Mouse (Mus musculus) hindbrain, embryonic 16.5 days (tissue): ENCODE results near the gene Psmd3. TPM values are rescaled to one million over a fixed set of nuclear protein-coding genes. Genes with fewer than 3 reads are reported as not detected.
A peak's percentile ranks its signal among the peaks of the same experiment; 100 is the strongest.
"Not testable (repeated sequence)": the region's sequence is repeated elsewhere in the genome, so short reads cannot be mapped to it uniquely, and the experiment has no call there.

Experiments used
- ATAC-seq: fragments of 200-750 bp; cut with Nextera tagmentation; 2 replicates; pipeline ENCODE4 v1.8.0; 2017; ENCODE audit warnings: moderate TSS enrichment, moderate library complexity
- H3K27ac ChIP-seq: fragments of 300-500 bp; sonication (generic); 2 replicates; pipeline ENCODE4 v1.5.1; 2014; ENCODE audit warnings: low read depth, mild to moderate bottlenecking, control low read depth, low read length, moderate library complexity
- H3K27me3 ChIP-seq: fragments of 300-500 bp; sonication (generic); replicated peaks from 2 replicates; pipeline ENCODE4 v1.6.1; 2014; ENCODE audit warnings: low read length; ENCODE audit not compliant: control insufficient read depth, insufficient read depth
- H3K36me3 ChIP-seq: fragments of 300-500 bp; sonication (generic); 2 replicates; pipeline ENCODE4 v1.6.1; 2014; ENCODE audit warnings: mild to moderate bottlenecking, low read length, moderate library complexity, mixed read lengths; ENCODE audit not compliant: control insufficient read depth, insufficient read depth
- H3K4me1 ChIP-seq: fragments of 300-500 bp; sonication (generic); 2 replicates; pipeline ENCODE4 v1.6.1; 2014; ENCODE audit warnings: low read depth, low read length; ENCODE audit not compliant: control insufficient read depth, insufficient read depth
- H3K4me2 ChIP-seq: fragments of 300-500 bp; sonication (generic); 2 replicates; pipeline ENCODE4 v1.6.1; 2014; ENCODE audit warnings: mild to moderate bottlenecking, low read length, control low read depth, moderate library complexity
- H3K4me3 ChIP-seq: fragments of 300-500 bp; sonication (generic); 2 replicates; pipeline ENCODE4 v1.5.1; 2014; ENCODE audit warnings: mild to moderate bottlenecking, low read length, control low read depth, moderate library complexity
- H3K9ac ChIP-seq: fragments of 300-500 bp; sonication (generic); 2 replicates; pipeline ENCODE4 v1.6.1; 2014; ENCODE audit warnings: low read depth, mild to moderate bottlenecking, control low read depth, low read length, moderate library complexity
- H3K9me3 ChIP-seq: fragments of 300-500 bp; sonication (generic); 2 replicates; pipeline ENCODE4 v1.6.1; 2014; ENCODE audit warnings: mild to moderate bottlenecking, low read length, moderate library complexity; ENCODE audit not compliant: control insufficient read depth
- WGBS: fragments of 180-500 bp; shearing (Covaris S2); extraction: QIAGEN DNeasy Blood & Tissue Kit; methylation state at CpG from one replicate; pipeline ENCODE4 v1.1.7; 2014; 5-methylcytosine and 5-hydroxymethylcytosine counted together
- polyA plus RNA-seq: library from polyadenylated mRNA; unstranded; fragments of >200 nt; fragmentation: Nextera tagmentation; extraction: Ambion mirVana; gene quantifications from 2 replicates; pipeline ENCODE4 v1.2.1, GENCODE M21; 2015

The Psmd3 gene
- polyA plus RNA-seq, 1 experiment from 2014 or later = 189 TPM

DNA sequence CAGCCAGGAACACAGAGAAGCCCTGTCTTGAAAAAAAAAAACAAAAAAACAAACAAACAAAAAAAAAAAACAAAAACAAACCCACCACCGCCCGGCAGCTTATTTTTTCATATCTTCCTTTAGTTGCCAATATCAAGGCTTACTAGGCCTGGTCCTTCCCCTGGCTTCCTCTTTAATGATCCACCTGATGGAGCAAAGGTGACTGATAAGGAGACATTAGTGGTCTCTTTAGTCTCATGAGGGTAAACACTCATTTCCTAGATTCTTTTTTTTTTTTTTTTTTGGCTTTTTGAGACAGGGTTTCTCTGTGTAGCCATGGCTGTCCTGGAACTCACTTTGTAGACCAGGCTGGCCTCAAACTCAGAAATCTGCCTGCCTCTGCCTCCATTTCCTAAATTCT, 54.9 kb downstream of the Psmd3 start:
- not testable (repeated sequence) for H3K27ac ChIP-seq, H3K4me3 ChIP-seq, H3K4me2 ChIP-seq, ATAC-seq, H3K27me3 ChIP-seq, H3K9ac ChIP-seq, H3K9me3 ChIP-seq, H3K36me3 ChIP-seq
- peaks cover 18% of the 10 kb centered on the region for H3K4me1 ChIP-seq
- 100% methylated on average over 2 of the region's 2 CpGs for WGBS

DNA sequence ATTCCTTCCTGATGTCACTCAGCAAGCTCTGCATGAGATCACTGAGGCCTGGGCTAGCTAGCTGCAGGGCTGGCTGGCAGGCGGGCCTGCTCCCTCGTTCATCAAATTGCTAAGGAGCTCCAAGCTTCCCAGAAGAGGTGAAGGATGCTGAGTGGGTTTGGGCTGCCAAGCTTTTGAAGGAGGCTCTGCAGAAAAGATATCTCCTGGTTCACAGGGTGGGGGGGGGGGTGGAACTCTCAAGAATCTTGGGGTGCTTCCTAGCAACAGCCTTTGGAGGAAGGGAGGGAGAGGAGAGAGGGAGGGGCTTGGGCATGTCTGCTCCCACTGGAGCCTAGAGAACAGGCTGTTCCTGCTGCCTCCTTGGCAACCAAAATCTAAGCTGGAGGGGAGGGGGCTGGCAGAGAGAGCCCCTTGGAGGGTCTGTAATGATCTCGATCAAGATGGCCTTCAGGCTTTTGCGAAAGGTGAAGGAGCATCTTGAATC, 56.1 kb downstream of the Psmd3 start:
- H3K27ac ChIP-seq = peak overlapping the region; percentile 71
- peak overlapping the region; percentile 24; the same call in 1 of the 2 replicates for H3K9ac ChIP-seq
- H3K4me3 ChIP-seq = no peak overlapping the region
- no peaks in the 10 kb centered on the region for H3K36me3 ChIP-seq
- no peaks in the 10 kb centered on the region for H3K27me3 ChIP-seq
- H3K9me3 ChIP-seq = 0 out of 2 replicates have a peak, but pooled peaks cover 2% of the 10 kb centered on the region
- H3K4me1 ChIP-seq = peaks cover 18% of the 10 kb centered on the region
- 22% methylated on average over 4 of the region's 4 CpGs for WGBS
- ATAC-seq = 0 out of 2 replicates have a peak, but pooled peaks have one; percentile 10
- H3K4me2 ChIP-seq = peak overlapping the region; percentile 2; the same call in 1 of the 2 replicates

DNA sequence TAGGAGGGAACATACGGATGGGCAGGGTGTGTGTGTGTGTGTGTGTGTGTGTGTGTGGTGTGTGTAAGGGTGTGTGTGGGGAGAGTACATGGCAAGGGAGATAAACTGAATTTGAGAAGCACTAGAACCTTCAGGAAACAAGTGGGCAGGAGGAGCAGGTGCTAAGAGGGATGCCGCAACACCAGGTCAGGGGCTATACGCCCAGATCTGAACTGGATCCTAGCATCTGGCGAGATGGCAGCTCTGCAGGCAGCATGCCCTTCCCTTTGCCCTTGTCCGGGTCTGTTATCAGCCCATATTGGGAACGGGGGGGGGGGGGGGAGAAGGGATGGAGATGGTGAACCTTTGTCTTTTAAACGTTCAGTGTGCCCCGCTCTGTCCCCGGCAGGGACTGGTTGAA, 56.6 kb downstream of the Psmd3 start:
- peak overlapping the region; percentile 2; the same call in 1 of the 2 replicates for H3K4me2 ChIP-seq
- peaks cover 22% of the 10 kb centered on the region for H3K4me1 ChIP-seq
- ATAC-seq = no peak
- H3K9ac ChIP-seq = peak overlapping the region; percentile 24; the same call in 1 of the 2 replicates
- no peaks in the 10 kb centered on the region for H3K27me3 ChIP-seq
- H3K36me3 ChIP-seq = no peaks in the 10 kb centered on the region
- peak overlapping the region; percentile 71 for H3K27ac ChIP-seq
- H3K4me3 ChIP-seq = no peak overlapping the region
- WGBS = 57% methylated on average over 7 of the region's 9 CpGs
- H3K9me3 ChIP-seq = 0 out of 2 replicates have a peak, but pooled peaks cover 2% of the 10 kb centered on the region

DNA sequence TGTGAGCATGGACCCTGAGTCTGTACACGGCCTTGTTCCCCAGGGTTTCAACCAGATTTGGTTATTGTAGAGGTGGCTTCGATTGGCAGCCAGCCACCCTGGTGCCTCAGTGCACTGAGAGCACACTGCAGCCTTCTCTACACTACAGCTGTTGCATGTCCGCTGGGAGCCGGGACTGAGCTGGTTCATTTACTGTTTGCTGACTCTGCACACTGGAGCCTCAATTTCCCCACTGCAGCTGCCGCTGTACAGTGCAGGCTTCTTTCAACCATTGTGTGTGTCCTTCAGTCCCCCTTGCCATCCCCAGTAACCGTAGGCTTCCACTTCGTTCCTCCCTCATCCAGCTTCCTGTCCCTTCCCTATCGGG, 57.7 kb downstream of the Psmd3 start:
- Histone ChIP-seq H3K36me3 (no peaks in the 10 kb centered on the region), H3K4me3 (peak overlapping the region; percentile 85), H3K27ac (peak overlapping the region; percentile 100), H3K9ac (peak overlapping the region; percentile 99), H3K27me3 (no peaks in the 10 kb centered on the region), H3K4me2 (peak overlapping the region; percentile 91), H3K9me3 (no peaks in the 10 kb centered on the region), H3K4me1 (peaks cover 33% of the 10 kb centered on the region)
- ATAC-seq = peak; percentile 25; the same call in 1 of the 2 replicates
- WGBS = 3% methylated on average over 8 of the region's 8 CpGs

DNA sequence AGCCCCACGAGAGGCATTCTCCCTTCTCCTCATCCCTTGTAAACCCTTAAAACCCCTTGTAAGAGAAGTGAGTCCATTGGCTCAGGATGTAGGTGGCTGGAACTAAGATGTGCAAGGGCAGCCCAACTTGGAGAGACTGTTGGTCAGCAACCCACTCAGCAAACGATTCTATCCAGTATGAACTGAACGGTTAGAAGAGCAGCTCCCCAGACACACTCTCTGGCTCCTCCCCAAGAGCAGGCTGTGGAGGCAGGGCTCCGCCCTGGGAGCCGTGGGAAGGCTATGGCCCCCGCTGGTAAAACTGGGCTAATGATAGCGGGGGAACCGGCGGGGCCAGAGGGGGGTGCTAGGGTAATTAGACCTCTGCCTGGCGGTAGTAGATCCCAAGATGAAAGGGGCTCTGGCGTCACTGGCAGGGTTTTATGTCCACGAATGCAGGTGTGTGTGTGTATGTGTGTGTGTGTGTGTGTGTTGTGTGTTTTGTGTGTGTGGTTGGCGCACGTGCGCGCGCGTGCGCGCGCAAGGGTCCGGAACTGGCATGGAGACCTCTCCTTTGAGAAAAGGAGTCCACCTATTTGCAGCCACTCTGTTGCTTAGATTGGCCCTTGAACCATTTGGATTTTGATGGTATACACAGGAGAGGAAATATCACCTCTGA, 58.2 kb downstream of the Psmd3 start, which contains the start of gene Thra:
Gene Thra (plus strand): TSS at position 246 of the 658 bp plus-strand sequence.
- ATAC-seq = peak; percentile 51
- Histone ChIP-seq H3K4me1 (peaks cover 38% of the 10 kb centered on the region), H3K36me3 (no peaks in the 10 kb centered on the region), H3K27me3 (no peaks in the 10 kb centered on the region), H3K9me3 (no peaks in the 10 kb centered on the region), H3K9ac (peak within 1 kb of the TSS; percentile 99), H3K4me2 (peak within 1 kb of the TSS; percentile 91), H3K4me3 (peak within 1 kb of the TSS; percentile 85), H3K27ac (peak within 1 kb of the TSS; percentile 100)
- WGBS = 0% methylated on average over 22 of the region's 22 CpGs

DNA sequence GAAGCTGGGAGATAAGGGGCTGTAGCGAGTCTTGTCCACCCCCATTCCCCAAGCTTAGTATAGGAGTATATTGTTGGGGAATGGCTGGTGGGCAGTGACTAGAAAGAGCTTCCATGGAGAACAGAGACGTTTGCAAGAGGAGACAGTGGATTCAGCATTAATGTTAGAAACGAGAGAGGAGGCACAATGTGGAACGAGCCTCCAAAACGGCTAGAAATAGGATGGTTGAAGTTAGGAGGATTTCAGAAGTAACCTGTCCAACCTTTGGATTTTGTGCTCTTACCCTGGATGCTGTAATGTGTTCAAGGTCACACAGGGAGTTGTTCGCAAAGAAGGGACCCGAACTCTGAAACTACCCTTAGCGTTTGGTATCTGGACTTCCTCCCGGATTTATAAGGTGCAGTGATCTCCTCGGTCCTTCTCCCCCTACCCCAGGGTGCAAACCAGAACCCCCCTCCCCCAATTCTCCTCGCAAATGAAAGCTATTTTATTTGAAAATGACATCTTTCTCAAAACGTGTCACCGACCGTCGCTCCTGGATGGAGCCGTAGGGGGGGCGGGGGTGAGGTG, 58.8 kb downstream of the Psmd3 start:
- Histone ChIP-seq H3K9me3 (no peaks in the 10 kb centered on the region), H3K4me2 (peak overlapping the region; percentile 91), H3K4me3 (peak overlapping the region; percentile 85), H3K4me1 (peaks cover 44% of the 10 kb centered on the region), H3K36me3 (no peaks in the 10 kb centered on the region), H3K27me3 (no peaks in the 10 kb centered on the region), H3K9ac (peak overlapping the region; percentile 99), H3K27ac (peak overlapping the region; percentile 100)
- no peak for ATAC-seq
- WGBS = under 1% methylated on average over 16 of the region's 17 CpGs

DNA sequence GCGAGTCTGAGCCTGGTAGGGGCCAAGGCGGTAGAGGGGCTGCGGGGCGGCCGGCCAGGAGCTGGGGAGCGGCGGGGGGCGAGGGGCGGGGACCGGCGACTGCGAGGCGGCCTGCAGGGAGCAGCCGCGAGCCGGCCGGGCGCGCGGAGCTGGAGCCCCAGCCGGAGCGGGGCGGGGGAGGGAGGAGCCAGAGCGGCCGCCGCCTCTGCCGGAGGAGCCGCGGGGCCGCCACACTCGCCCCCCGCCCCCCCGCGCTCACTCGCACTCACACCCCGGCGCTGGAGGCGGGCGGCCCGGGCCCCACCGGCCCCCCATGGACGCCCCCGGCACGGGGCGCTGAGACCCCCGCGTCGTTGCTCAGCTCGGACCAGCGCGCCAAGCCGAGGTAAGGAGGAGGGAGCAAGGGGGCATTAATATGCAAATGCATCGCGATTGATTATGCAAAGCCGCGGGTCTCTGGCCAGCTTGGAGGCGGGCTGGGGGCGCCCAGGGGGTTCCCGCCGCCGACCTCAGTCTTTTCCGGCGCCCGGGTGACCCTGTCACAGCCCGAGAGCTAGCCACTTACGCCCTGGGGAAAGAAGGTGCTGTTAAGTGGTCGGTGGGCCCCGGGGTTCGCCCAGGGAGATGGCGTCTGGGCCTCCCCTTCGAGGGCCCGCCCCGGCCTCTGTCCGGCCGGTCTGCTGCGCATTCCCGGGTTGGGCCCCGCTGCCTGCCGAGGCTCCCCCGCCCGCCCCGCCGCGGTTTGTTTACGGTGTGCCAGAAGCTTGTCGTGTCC, 59.5 kb downstream of the Psmd3 start:
- peak overlapping the region; percentile 85 for H3K4me3 ChIP-seq
- peak overlapping the region; percentile 99 for H3K9ac ChIP-seq
- peaks cover 50% of the 10 kb centered on the region for H3K4me1 ChIP-seq
- peak overlapping the region; percentile 91 for H3K4me2 ChIP-seq
- WGBS = under 1% methylated on average over 57 of the region's 86 CpGs
- H3K27me3 ChIP-seq = no peaks in the 10 kb centered on the region
- H3K9me3 ChIP-seq = no peaks in the 10 kb centered on the region
- ATAC-seq = peak; percentile 68
- H3K27ac ChIP-seq = peak overlapping the region; percentile 100
- no peaks in the 10 kb centered on the region for H3K36me3 ChIP-seq

DNA sequence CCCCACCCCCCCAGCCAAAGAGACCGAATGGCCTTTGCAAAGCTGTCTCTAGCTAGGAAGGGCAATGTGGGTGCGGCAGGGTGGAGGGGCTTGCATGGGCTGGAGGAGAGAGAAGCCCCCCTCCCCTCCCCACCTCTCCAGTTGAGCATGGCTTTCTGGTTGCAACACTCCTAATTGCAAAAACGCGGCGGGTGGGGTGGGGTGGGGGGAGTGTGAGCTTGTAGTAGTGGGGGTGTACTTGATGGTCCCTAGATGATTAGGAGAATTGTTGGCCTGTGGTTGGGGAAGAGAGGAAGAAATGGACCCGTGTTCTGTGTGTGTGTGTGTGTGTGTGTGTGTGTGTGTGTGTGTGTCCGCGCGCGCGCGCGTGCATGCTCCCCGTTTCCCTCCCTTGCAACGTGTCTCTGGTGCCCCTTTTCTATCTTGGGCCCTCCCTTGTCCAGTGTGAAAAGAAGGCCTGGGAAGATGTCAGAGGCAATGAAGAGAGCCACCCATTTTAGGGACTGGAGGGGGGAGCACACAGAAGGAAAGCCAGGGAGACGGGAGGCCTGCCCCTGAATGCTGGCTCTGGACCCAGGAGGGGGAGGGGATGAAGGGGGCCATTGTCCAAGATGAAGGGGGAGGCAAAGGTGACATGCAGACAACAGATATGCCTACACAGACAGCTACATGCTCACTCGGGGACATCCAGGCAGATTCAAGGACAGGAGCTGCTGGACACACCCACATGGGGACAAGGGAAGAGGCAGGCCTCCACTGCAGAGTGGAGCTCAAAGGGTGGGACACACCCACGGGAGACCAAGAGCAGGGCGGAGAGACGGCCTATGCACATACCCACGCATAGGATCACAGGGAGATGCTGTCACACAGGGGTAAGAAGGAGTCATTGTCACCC, 60.3 kb downstream of the Psmd3 start:
- Histone ChIP-seq H3K36me3 (no peaks in the 10 kb centered on the region), H3K27ac (peak overlapping the region; percentile 100), H3K4me1 (peaks cover 57% of the 10 kb centered on the region), H3K4me3 (peak overlapping the region; percentile 85), H3K9me3 (no peaks in the 10 kb centered on the region), H3K27me3 (no peaks in the 10 kb centered on the region), H3K4me2 (peak overlapping the region; percentile 91), H3K9ac (peak overlapping the region; percentile 99)
- ATAC-seq = peak; percentile 7; the same call in 1 of the 2 replicates
- under 1% methylated on average over 21 of the region's 21 CpGs for WGBS
